Mouse (Mus musculus) thymus, adult 2 months (tissue): Measurements from ENCODE around the gene Osbp2.

ENCODE experiments used
- CTCF ChIP-seq: fragments of 200-500 bp; IDR thresholded peaks from 2 replicates; pipeline ENCODE4 v1.5.1; 2012; ENCODE audit warnings: mild to moderate bottlenecking, control low read depth, low read length, moderate library complexity, borderline replicate concordance; ENCODE audit not compliant: control insufficient read depth, poor library complexity, insufficient read depth; ENCODE audit errors: extremely low read depth
- POLR2A ChIP-seq: fragments of 200-500 bp; IDR thresholded peaks from 2 replicates; pipeline ENCODE4 v1.6.1; 2012; ENCODE audit warnings: mild to moderate bottlenecking, low read length, control low read depth, moderate library complexity; ENCODE audit not compliant: control insufficient read depth, poor library complexity, insufficient read depth; ENCODE audit errors: extremely low read depth

DNA sequence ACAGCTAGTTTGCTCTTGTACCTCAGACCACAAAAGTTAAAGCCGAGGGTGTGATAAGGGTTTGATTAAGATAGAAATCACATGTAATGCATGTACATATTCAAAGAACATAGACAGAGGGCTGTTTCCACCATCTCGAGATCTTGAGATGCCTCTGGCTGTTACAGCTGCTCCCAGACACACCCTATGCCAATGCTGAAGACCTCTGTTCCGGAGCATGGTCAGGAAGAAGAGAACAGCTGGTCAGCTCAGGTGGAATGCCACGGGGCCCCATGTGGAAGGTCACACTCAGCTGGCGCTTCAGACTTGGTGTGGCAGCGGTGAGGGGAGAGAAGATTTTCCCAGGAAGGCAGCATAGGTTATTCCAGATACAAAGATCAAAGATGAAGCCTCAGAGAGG is 41.0 kb upstream of the Osbp2 start:
- TF ChIP-seq CTCF (no peak), POLR2A (no peak)
